Mouse (Mus musculus) ovary, postnatal 36 days (tissue): Measurements from ENCODE around the gene Cxcl12.

Source experiments
- DNase-seq: peaks from one replicate; pipeline ENCODE4 v3.0.0; 2022; ENCODE audit warnings: low spot score, mixed read lengths

Cxcl12 gene

GRCm38 (mm10) chr6:117220831-117221345 lies 52.6 kb downstream of the Cxcl12 start:
- DNase-seq, result no peak
